10 mouse cellular contexts compared by ENCODE assay signal in genomic region chr5:116022131-116022530, GRCm38 (mm10). TPM values are rescaled to one million over a fixed set of nuclear protein-coding genes. Genes with fewer than 3 reads are reported as not detected.
DNase-seq lines count a peak whose midpoint lies in the region; ATAC-seq and TF ChIP-seq lines count a peak whose summit lies in the region.
"Had no signal": no experiment of that assay in that cellular context is flagged by ENCODE, and none has a peak within 500 bp of the region (broad histone marks: within the 10 kb centered on the region; RNA-seq: fewer than 3 reads in every experiment).

No protein-coding gene starts in this region.

- H3K27me3 ChIP-seq in heart, embryonic 10.5 days (ENCODE audit: insufficient read depth, poor library complexity, severe bottlenecking), result no peaks in the 10 kb centered on the region
- no peaks in the 10 kb centered on the region for H3K27me3 ChIP-seq in lung, embryonic 16.5 days (ENCODE audit: control insufficient read depth, insufficient read depth, low read depth, low read length)
- H3K27me3 ChIP-seq in forebrain, embryonic 13.5 days, result no peaks in the 10 kb centered on the region
- no peaks in the 10 kb centered on the region for H3K27me3 ChIP-seq in liver, postnatal 0 days (ENCODE audit: insufficient read depth, low read length)
- H3K27me3 ChIP-seq in hindbrain, postnatal 0 days (ENCODE audit: insufficient read depth, low read length), result no peaks in the 10 kb centered on the region

- ATAC-seq in lung, embryonic 16.5 days (ENCODE audit: low read depth), result no peak
- ATAC-seq in forebrain, embryonic 13.5 days, result no peak
- ATAC-seq in liver, postnatal 0 days, result no peak
- no peak for ATAC-seq in inflammation-experienced regulatory T-cells, adult 6 months
- no peak for ATAC-seq in hindbrain, postnatal 0 days

- TF ChIP-seq CTCF in liver, postnatal 0 days (IDR thresholded peaks at IDR 0.05; ENCODE audit: low read depth), result no peak
- no peak for TF ChIP-seq CTCF in hindbrain, postnatal 0 days (IDR thresholded peaks at IDR 0.05; ENCODE audit: low read depth)

- intact Hi-C loops in heart, postnatal 25 days (cut with DNase I), result loop anchor here (10.0 kb wide), 1 partner anchor 367 kb away; no protein-coding TSS in a partner anchor

- peak overlapping the region; percentile 83 for H3K4me2 ChIP-seq in lung, embryonic 16.5 days (ENCODE audit: low read depth, low read length)
- peak overlapping the region; percentile 83 for H3K4me2 ChIP-seq in forebrain, embryonic 13.5 days
- peak overlapping the region; percentile 78 for H3K4me2 ChIP-seq in liver, postnatal 0 days (ENCODE audit: low read depth, low read length)
- no peak overlapping the region for H3K4me2 ChIP-seq in hindbrain, postnatal 0 days (ENCODE audit: low read depth, low read length)

- no peak overlapping the region for H3K9ac ChIP-seq in lung, embryonic 16.5 days (ENCODE audit: low read length)
- no peak overlapping the region for H3K9ac ChIP-seq in forebrain, embryonic 13.5 days
- H3K9ac ChIP-seq in liver, postnatal 0 days (replicated peaks), result peak overlapping the region; percentile 92
- no peak overlapping the region for H3K9ac ChIP-seq in hindbrain, postnatal 0 days (replicated peaks; ENCODE audit: low read length)

- 80% methylated on average over 12 of the region's 12 CpGs for WGBS in heart, embryonic 10.5 days
- 86% methylated on average over 12 of the region's 12 CpGs for WGBS in lung, embryonic 16.5 days
- 95% methylated on average over 12 of the region's 12 CpGs for WGBS in forebrain, embryonic 13.5 days
- 69% methylated on average over 12 of the region's 12 CpGs for WGBS in liver, postnatal 0 days (ENCODE audit: insufficient replicate concordance)
- WGBS in hindbrain, postnatal 0 days, result 95% methylated on average over 12 of the region's 12 CpGs

- no peak for TF ChIP-seq EP300 in liver, postnatal 0 days (IDR thresholded peaks at IDR 0.05; ENCODE audit: low read depth)

- peak overlapping the region; percentile 94; the same call in 1 of the 2 replicates for H3K27ac ChIP-seq in heart, embryonic 10.5 days
- H3K27ac ChIP-seq in lung, embryonic 16.5 days (ENCODE audit: low read length), result no peak overlapping the region
- no peak overlapping the region for H3K27ac ChIP-seq in forebrain, embryonic 13.5 days
- H3K27ac ChIP-seq in liver, postnatal 0 days (ENCODE audit: low read depth), result peak overlapping the region; percentile 96
- H3K27ac ChIP-seq in hindbrain, postnatal 0 days, result no peak overlapping the region

- peaks cover 44% of the 10 kb centered on the region for H3K4me1 ChIP-seq in heart, embryonic 10.5 days
- peaks cover 13% of the 10 kb centered on the region for H3K4me1 ChIP-seq in lung, embryonic 16.5 days (replicated peaks; ENCODE audit: control insufficient read depth, insufficient read depth, low read length)
- peaks cover 25% of the 10 kb centered on the region for H3K4me1 ChIP-seq in forebrain, embryonic 13.5 days
- H3K4me1 ChIP-seq in liver, postnatal 0 days (ENCODE audit: insufficient read depth), result peaks cover 50% of the 10 kb centered on the region
- peaks cover 4% of the 10 kb centered on the region; the same call in 1 of the 2 replicates for H3K4me1 ChIP-seq in hindbrain, postnatal 0 days (ENCODE audit: insufficient read depth, low read length)

- H3K36me3 ChIP-seq in heart, embryonic 10.5 days, result peaks cover 45% of the 10 kb centered on the region
- peaks cover 35% of the 10 kb centered on the region for H3K36me3 ChIP-seq in lung, embryonic 16.5 days (ENCODE audit: control insufficient read depth, insufficient read depth, low read length)
- H3K36me3 ChIP-seq in forebrain, embryonic 13.5 days (ENCODE audit: poor library complexity, severe bottlenecking), result peaks cover 54% of the 10 kb centered on the region
- peaks cover 50% of the 10 kb centered on the region for H3K36me3 ChIP-seq in liver, postnatal 0 days (replicated peaks; ENCODE audit: insufficient read depth, low read length)
- peaks cover 42% of the 10 kb centered on the region for H3K36me3 ChIP-seq in hindbrain, postnatal 0 days (ENCODE audit: insufficient read depth, low read length)

- 0 out of 2 replicates have a peak overlapping the region, but pooled peaks have one; percentile 89 for H3K4me3 ChIP-seq in heart, embryonic 10.5 days
- peak overlapping the region; percentile 88; the same call in 1 of the 2 replicates for H3K4me3 ChIP-seq in lung, embryonic 16.5 days (ENCODE audit: low read length)
- H3K4me3 ChIP-seq in forebrain, embryonic 13.5 days, result no peak overlapping the region
- peak overlapping the region; percentile 95 for H3K4me3 ChIP-seq in liver, postnatal 0 days (ENCODE audit: low read depth, low read length)
- no peak overlapping the region for H3K4me3 ChIP-seq in hindbrain, postnatal 0 days (ENCODE audit: low read length)

- H3K9me3 ChIP-seq in heart, embryonic 10.5 days, result no peaks in the 10 kb centered on the region
- H3K9me3 ChIP-seq in lung, embryonic 16.5 days (ENCODE audit: control insufficient read depth, low read length), result no peaks in the 10 kb centered on the region
- H3K9me3 ChIP-seq in forebrain, embryonic 13.5 days (replicated peaks), result no peaks in the 10 kb centered on the region
- H3K9me3 ChIP-seq in liver, postnatal 0 days (ENCODE audit: low read length), result no peaks in the 10 kb centered on the region
- H3K9me3 ChIP-seq in hindbrain, postnatal 0 days (ENCODE audit: low read length), result no peaks in the 10 kb centered on the region

- DNase-seq in heart, embryonic 10.5 days (ENCODE audit: low spot score), result no peak
- DNase-seq in heart, postnatal 25 days (ENCODE audit: low spot score), result no peak
- DNase-seq in lung, postnatal 10 days, result no peak
- no peak for DNase-seq in liver, postnatal 0 days
- DNase-seq in hindbrain, postnatal 0 days (ENCODE audit: low spot score), result no peak
- DNase-seq: kidney, adult 2 months; thymus, postnatal 14 days had no signal

RNA-seq across cellular contexts. Expression of gene Prkab1, which starts 2.2 kb away (rescaled TPM):
- 69.3 and 74.1 TPM in 2 replicates for polyA plus RNA-seq in heart, embryonic 10.5 days (2016; fragmentation: Nextera tagmentation; extraction: Ambion mirVana)
- total RNA-seq in heart, postnatal 25 days (2021), result 10 to 100 TPM; 47.0 to 49.6 TPM
- polyA plus RNA-seq in lung, embryonic 16.5 days (2015; fragmentation: Nextera tagmentation; extraction: Ambion mirVana), result 80.2 and 82.8 TPM in 2 replicates
- polyA plus RNA-seq in forebrain, embryonic 13.5 days (2015; fragmentation: Nextera tagmentation; extraction: Ambion mirVana), result 47.6 and 53.7 TPM in 2 replicates
- polyA plus RNA-seq in liver, postnatal 0 days (2015; fragmentation: Nextera tagmentation; extraction: Ambion mirVana), result 51.6 and 51.8 TPM in 2 replicates
- 10 to 100 TPM; 41.7 to 44.3 (median 43.6) TPM for polyA plus RNA-seq in inflammation-experienced regulatory T-cells, adult 6 months (2017; shearing (Covaris generic))
- 48.9 and 51.0 TPM in 2 replicates for total RNA-seq in hindbrain, postnatal 0 days (2014; rRNA removed)
- polyA plus RNA-seq in hindbrain, postnatal 0 days (2015; fragmentation: Nextera tagmentation; extraction: Ambion mirVana), result 46.7 and 47.1 TPM in 2 replicates

Comparison
In these comparisons a context has a peak if more than half of its experiments do, and no peak if none do; other contexts are left out.
1. H3K27ac ChIP-seq: peak in heart, embryonic 10.5 days (single experiment) and liver, postnatal 0 days (single experiment); none in lung, embryonic 16.5 days (single experiment), forebrain, embryonic 13.5 days (single experiment) and hindbrain, postnatal 0 days (single experiment).
2. H3K4me3 ChIP-seq: peak in heart, embryonic 10.5 days (single experiment), lung, embryonic 16.5 days (single experiment) and liver, postnatal 0 days (single experiment); none in forebrain, embryonic 13.5 days (single experiment) and hindbrain, postnatal 0 days (single experiment).